Mouse (Mus musculus): ENCODE data around the gene Agpat3.

Agpat3 gene

GRCm38 (mm10) chr10:78361951-78362350 is 9.7 kb upstream of the Agpat3 start:
- DNase-seq (ENCODE audit: low read depth, low spot score): no peak

DNA sequence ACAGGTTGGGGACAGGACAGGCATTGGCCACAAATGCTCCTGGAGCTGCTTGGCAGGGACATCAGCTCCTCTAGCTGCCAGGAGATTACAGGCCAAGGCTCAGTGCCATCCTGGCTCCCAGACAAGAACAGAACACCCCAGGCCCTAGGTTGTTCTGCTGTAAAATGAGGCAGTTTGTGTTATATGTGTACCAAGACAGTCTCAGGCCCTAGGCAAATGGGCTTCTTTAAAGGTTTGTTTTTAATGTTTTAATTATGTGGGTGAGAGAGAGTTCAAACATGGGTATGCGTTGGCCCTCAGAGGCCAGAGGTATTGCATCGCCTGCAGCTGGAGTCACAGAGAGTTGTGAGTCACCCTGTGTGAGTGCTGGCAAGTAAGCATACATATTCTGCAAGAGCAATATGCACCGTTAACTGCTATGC is 8.0 kb upstream of the Agpat3 start:
- DNase-seq (ENCODE audit: low read depth, low spot score): no peak

- peak; percentile 33 for DNase-seq (ENCODE audit: low read depth, low spot score)
Measured at GRCm38 (mm10) chr10:78358999-78359398, 6.7 kb upstream of the Agpat3 start.

DNA sequence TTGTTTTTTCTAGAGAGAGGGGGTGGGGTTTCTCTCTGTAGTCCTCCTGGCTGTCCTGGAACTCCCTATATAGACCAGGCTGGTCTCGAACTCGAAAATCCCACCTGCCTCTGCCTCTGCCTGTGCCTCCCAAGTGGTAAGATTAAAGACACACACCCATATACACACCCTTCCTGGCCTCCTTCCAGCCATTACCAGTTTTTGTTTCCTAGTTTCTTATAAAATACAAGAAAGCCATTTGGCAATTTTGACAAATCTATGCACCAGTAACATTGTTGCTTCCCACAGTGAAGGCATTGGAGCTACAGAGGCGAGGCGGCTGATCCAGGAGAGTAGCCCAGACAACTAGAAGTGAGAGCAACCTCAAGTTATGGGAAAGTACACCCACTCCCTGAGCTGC is 6.0 kb upstream of the Agpat3 start:
- DNase-seq (ENCODE audit: low read depth, low spot score): no peak

- DNase-seq (ENCODE audit: low read depth, low spot score): peak; percentile 35
Measured at GRCm38 (mm10) chr10:78357742-78358141, 5.5 kb upstream of the Agpat3 start.

DNA sequence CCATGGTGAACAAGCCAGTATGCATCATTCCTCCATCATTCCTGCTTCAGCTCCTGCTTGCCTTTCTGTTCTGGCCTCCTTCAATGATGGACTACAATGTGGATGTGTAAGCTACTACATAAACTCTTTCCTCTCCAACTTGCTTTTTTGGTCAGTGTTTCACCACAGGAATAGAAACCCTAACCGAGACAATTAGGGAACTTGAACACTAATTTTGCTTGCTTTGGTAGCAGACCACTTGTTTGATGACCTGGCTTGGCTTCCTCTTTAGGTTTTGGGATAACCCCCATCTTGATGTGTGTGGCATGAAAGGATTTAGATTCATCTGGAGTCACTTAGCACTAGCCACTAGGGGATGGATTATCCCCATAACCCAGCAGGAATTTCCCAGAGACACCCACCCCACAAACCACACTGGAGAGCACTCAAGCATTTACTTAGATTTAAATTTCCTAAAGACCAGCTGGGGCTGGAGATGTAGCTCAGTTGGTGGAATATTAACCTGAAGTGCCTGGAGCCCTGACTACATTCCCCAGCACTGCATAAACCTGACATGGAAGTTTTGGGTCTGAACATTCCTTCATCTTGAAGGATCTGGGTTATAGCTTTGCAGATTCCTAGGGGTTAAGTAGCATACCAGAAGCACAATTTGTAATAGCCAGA is 3.8 kb upstream of the Agpat3 start:
- DNase-seq (ENCODE audit: low read depth, low spot score): peak; percentile 53

GRCm38 (mm10) chr10:78353196-78353595 is 907 bp upstream of the Agpat3 start:
- DNase-seq (ENCODE audit: low read depth, low spot score): no peak

GRCm38 (mm10) chr10:78352666-78353030 is 359 bp upstream of the Agpat3 start:
- DNase-seq (ENCODE audit: low read depth, low spot score): no peak

DNA sequence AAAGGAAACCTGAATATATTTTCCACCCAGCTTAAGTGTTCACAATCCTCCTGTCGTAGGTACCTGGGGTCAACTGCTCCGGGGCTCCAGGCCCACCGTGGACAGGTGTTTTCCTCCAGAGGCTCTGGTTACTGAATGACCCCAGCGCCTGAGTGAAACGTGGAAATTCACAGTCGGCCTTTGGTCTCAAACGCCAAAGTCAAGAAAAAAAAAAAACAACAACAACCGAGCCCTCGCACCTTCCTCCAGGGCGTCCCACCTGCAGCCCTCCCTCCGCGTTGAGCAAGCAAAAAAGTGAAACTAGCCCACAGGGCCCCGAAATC is 764 bp downstream of the Agpat3 start:
- peak; percentile 76 for DNase-seq (ENCODE audit: low read depth, low spot score)

GRCm38 (mm10) chr10:78350796-78351556 is 1.3 kb downstream of the Agpat3 start:
- DNase-seq (ENCODE audit: low read depth, low spot score): peak; percentile 50

GRCm38 (mm10) chr10:78349464-78350165 is 2.7 kb downstream of the Agpat3 start:
- DNase-seq (ENCODE audit: low read depth, low spot score): no peak

GRCm38 (mm10) chr10:78348211-78348610 is 4.1 kb downstream of the Agpat3 start:
- no peak for DNase-seq (ENCODE audit: low read depth, low spot score)

GRCm38 (mm10) chr10:78347486-78347885 is 4.8 kb downstream of the Agpat3 start:
- no peak for DNase-seq (ENCODE audit: low read depth, low spot score)

DNA sequence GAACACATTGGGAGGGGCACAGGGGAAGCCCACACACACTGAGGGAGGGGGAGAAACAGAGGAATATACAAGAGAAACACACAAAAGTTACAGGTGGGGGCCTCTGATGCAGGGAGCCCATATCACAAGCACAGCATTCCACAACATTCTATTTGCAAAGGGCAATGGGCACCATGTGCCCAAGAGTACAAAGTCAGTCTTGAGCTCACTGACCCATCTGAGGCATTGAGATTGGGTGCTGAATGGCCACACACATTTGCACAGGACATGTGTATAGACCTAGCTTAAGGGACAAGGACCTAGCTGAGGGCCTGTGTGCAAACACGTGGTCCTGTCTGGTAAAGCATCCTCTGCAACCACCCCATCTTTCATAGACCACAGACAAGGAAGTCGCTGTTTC is 6.8 kb downstream of the Agpat3 start:
- DNase-seq (ENCODE audit: low read depth, low spot score): no peak

DNA sequence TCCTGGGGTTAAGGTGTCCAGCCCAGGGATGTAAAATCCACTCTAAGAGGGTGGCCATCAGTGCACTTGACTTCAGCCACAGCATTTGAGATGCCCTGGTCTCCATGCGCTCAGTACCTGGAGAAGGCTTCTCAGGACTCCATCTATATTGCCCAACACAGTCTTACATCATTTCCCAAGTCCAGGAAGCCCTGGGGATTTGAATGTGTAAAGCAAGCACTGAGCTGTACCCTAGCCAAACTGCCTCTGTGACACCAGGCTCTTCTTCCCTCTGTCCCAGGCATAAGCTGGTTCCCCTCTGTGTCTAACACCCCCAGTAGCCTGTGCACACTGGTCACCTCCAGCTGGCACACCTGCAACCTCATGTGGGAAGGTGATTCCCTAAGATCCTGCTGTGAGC is 10.2 kb downstream of the Agpat3 start:
- no peak for DNase-seq (ENCODE audit: low read depth, low spot score)

DNA sequence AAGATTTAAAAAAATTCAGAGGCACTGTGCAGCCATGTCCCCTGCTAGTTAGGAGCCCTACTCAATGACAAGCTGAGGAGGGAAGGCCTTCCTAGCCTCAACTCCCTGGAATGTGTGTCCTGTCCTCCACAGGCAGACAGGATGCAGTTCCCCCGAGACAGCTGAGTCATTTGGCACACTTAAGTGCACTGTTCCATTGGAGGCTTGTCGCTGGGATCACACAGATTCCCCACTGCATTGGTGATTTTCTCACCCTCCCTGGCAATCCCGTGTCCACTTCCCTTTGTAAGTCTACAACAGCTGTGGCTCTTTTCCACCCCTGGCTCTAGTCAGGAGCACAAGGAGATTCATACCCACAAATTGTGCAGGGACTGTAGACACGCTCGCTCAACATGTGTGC is 14.1 kb downstream of the Agpat3 start:
- no peak for DNase-seq (ENCODE audit: low read depth, low spot score)

DNA sequence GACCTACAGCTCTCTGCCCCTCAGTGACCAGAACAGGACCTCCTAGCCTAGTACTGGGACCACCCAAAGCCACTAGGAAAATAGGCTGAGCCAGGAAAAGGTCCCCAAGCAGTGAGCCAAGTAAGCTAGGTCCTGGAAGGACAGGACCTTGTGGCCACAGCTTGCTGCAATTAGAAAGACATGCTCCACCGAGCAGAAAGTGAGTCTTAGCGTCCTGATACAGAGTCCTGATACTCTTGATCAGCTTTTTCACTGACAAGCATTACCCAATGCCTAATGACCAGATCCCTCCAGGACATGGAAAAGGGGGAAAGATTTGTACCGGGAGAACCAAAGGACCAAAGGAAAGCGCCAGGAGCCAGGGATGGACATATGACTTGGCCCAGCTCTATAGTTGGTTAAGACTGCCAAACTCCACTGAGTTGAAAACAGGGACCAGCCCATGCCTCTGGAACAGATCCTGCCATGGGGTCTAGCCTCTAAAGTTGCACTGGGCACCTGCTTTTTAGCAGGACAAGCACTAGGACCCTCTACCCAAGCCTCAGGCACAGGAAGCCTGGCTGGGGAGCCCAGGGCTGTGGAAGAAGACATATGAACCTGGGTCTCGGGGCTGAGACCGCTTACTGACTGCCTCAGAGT is 17.2 kb downstream of the Agpat3 start:
- peak; percentile 25 for DNase-seq (ENCODE audit: low read depth, low spot score)

DNA sequence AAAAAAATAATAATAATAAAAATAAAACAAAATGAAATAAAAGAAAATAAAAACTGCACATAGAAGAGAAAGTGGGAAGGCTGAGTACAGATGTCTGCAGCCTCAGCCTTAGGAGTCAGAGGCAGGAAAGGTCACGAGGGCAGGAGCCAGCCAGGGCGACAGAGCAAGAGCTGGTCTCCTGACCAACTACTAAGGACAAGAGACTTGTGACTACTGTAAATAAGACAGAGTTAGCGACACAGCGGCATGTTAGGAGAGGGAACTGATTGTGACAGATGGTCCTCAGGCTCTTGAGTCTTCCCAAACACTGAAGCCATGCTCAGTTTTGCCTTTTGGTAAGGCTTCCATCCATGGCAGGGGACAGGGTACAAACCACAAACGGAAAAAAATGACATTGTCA is 20.7 kb downstream of the Agpat3 start:
- no peak for DNase-seq (ENCODE audit: low read depth, low spot score)

DNA sequence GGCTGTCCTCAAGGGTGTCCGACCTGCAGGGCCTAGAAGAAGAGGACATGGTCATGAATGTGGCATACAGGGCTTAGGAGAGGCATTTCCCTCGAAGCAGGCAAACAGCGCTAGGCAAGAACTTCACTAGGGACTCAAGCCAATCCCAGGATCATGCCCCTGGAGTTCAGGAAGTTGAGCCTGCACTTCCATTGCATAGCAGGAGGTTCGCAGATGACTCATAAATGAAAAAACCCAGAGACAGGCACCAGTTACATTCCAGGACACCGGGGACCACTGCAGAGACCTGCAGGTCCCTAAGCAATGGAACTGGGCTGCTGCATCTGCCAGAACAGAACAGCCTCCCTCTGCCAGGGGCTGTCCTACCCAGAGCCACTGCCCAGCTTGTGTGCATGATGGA is 23.0 kb downstream of the Agpat3 start:
- no peak for DNase-seq (ENCODE audit: low read depth, low spot score)

GRCm38 (mm10) chr10:78328011-78328575 is 24.2 kb downstream of the Agpat3 start:
- DNase-seq (ENCODE audit: low read depth, low spot score): no peak

GRCm38 (mm10) chr10:78325916-78326647 is 26.2 kb downstream of the Agpat3 start:
- no peak for DNase-seq (ENCODE audit: low read depth, low spot score)

Measured in A20 (cell line).